Mouse (Mus musculus) C2C12 (cell line): Measurements from ENCODE around the gene Hipk4. TPM values are rescaled to one million over a fixed set of nuclear protein-coding genes. Genes with fewer than 3 reads are reported as not detected.

Experiments
- H3K27me3 ChIP-seq: one replicate; pipeline ENCODE4 v1.6.1; 2011; ENCODE audit not compliant: control insufficient read depth, insufficient read depth, insufficient read length
- H3K36me3 ChIP-seq: one replicate; pipeline ENCODE4 v1.6.1; 2011; ENCODE audit not compliant: control insufficient read depth, insufficient read depth
- H3K4me3 ChIP-seq: one replicate; pipeline ENCODE4 v1.5.1; 2011; ENCODE audit warnings: mild to moderate bottlenecking, control low read depth; ENCODE audit not compliant: poor library complexity, insufficient read depth, severe bottlenecking
- H3K79me2 ChIP-seq: one replicate; pipeline ENCODE4 v1.6.1; 2011; ENCODE audit not compliant: control insufficient read depth, insufficient read depth
- H3K79me3 ChIP-seq: one replicate; pipeline ENCODE4 v1.6.1; 2011; ENCODE audit warnings: low read depth, control low read depth
- H3ac ChIP-seq: one replicate; pipeline ENCODE3; 2011; ENCODE audit warnings: low read depth; ENCODE audit not compliant: control insufficient read depth, insufficient read length
- CEBPB ChIP-seq: IDR thresholded peaks from one replicate; pipeline ENCODE4 v1.6.1; 2011; ENCODE audit warnings: low read depth, mild to moderate bottlenecking, control low read depth, moderate library complexity
- CTCF ChIP-seq: IDR thresholded peaks from one replicate; pipeline ENCODE4 v1.5.1; 2011; ENCODE audit not compliant: control insufficient read depth, insufficient read depth, insufficient read length
- FOSL1 ChIP-seq: IDR thresholded peaks from one replicate; pipeline ENCODE4 v1.8.0; 2011; ENCODE audit warnings: mild to moderate bottlenecking, low read length; ENCODE audit not compliant: poor library complexity, insufficient read depth, severe bottlenecking
- MAX ChIP-seq: IDR thresholded peaks from one replicate; pipeline ENCODE4 v1.6.1; 2011; ENCODE audit warnings: mild to moderate bottlenecking, control low read depth
- MYOD1 ChIP-seq: IDR thresholded peaks from one replicate; pipeline ENCODE4 v1.6.1; 2011; ENCODE audit warnings: low read depth; ENCODE audit not compliant: control insufficient read depth, insufficient read length
- MYOG ChIP-seq: IDR thresholded peaks from one replicate; pipeline ENCODE4 v1.6.1; 2011; ENCODE audit not compliant: control insufficient read depth, insufficient read length; ENCODE audit errors: extremely low read depth
- USF1 ChIP-seq: IDR thresholded peaks from one replicate; pipeline ENCODE4 v1.6.1; 2011; ENCODE audit warnings: low read depth, mild to moderate bottlenecking, control low read depth, moderate library complexity
- polyA plus RNA-seq: library from polyadenylated mRNA; unstranded; fragments of >200 nt; fragmentation: generic; extraction: Trizol; gene quantifications from one replicate; pipeline ENCODE4 v1.2.1, GENCODE M21; 2012; ENCODE audit warnings: missing spikeins

Hipk4 gene
- polyA plus RNA-seq, 1 experiment: 0.70 TPM

GRCm38 (mm10) chr7:27531707-27532106 lies 8.6 kb downstream of the Hipk4 start:
- H3K27me3 ChIP-seq: no peaks in the 10 kb centered on the region
- H3ac ChIP-seq: no peak overlapping the region
- no peaks in the 10 kb centered on the region for H3K79me2 ChIP-seq
- TF ChIP-seq MYOD1: no peak
- TF ChIP-seq CTCF: no peak
- TF ChIP-seq USF1: no peak
- TF ChIP-seq CEBPB: no peak
- no peak for TF ChIP-seq MYOG
- TF ChIP-seq FOSL1: no peak
- TF ChIP-seq MAX: no peak
- no peaks in the 10 kb centered on the region for H3K36me3 ChIP-seq
- no peak overlapping the region for H3K4me3 ChIP-seq
- no peaks in the 10 kb centered on the region for H3K79me3 ChIP-seq

- Histone ChIP-seq H3K79me2 (no peaks in the 10 kb centered on the region), H3K4me3 (no peak overlapping the region), H3K36me3 (no peaks in the 10 kb centered on the region), H3ac (no peak overlapping the region), H3K79me3 (no peaks in the 10 kb centered on the region), H3K27me3 (no peaks in the 10 kb centered on the region)
- TF ChIP-seq USF1 (no peak), CTCF (no peak), MYOG (no peak), MAX (no peak), CEBPB (no peak), FOSL1 (no peak), MYOD1 (no peak)
Observed at GRCm38 (mm10) chr7:27532480-27533050, 9.5 kb downstream of the Hipk4 start.

GRCm38 (mm10) chr7:27535386-27535785 lies 12.3 kb downstream of the Hipk4 start:
- Histone ChIP-seq H3K27me3 (no peaks in the 10 kb centered on the region), H3K36me3 (no peaks in the 10 kb centered on the region), H3K79me2 (no peaks in the 10 kb centered on the region), H3K4me3 (no peak overlapping the region), H3K79me3 (no peaks in the 10 kb centered on the region), H3ac (no peak overlapping the region)
- TF ChIP-seq CEBPB: no peak

GRCm38 (mm10) chr7:27536618-27537017 lies 13.6 kb downstream of the Hipk4 start:
- Histone ChIP-seq H3ac (no peak overlapping the region), H3K36me3 (no peaks in the 10 kb centered on the region), H3K79me3 (no peaks in the 10 kb centered on the region), H3K79me2 (no peaks in the 10 kb centered on the region), H3K4me3 (no peak overlapping the region), H3K27me3 (no peaks in the 10 kb centered on the region)
- TF ChIP-seq USF1: no peak
- TF ChIP-seq MYOD1: no peak
- TF ChIP-seq MYOG: no peak
- no peak for TF ChIP-seq CEBPB
- TF ChIP-seq CTCF: no peak
- TF ChIP-seq FOSL1: no peak
- no peak for TF ChIP-seq MAX

GRCm38 (mm10) chr7:27537998-27538397 lies 14.9 kb downstream of the Hipk4 start:
- no peaks in the 10 kb centered on the region for H3K79me2 ChIP-seq
- H3ac ChIP-seq: no peak overlapping the region
- no peaks in the 10 kb centered on the region for H3K79me3 ChIP-seq
- no peaks in the 10 kb centered on the region for H3K36me3 ChIP-seq
- H3K4me3 ChIP-seq: no peak overlapping the region
- TF ChIP-seq MYOG (no peak), CEBPB (no peak), MYOD1 (no peak), CTCF (no peak), MAX (no peak), USF1 (no peak), FOSL1 (no peak)
- H3K27me3 ChIP-seq: no peaks in the 10 kb centered on the region

- Histone ChIP-seq H3K79me2 (no peaks in the 10 kb centered on the region), H3K79me3 (no peaks in the 10 kb centered on the region), H3K4me3 (no peak overlapping the region), H3ac (no peak overlapping the region), H3K36me3 (no peaks in the 10 kb centered on the region), H3K27me3 (no peaks in the 10 kb centered on the region)
- TF ChIP-seq MAX (no peak), USF1 (no peak), MYOG (no peak), CEBPB (no peak), CTCF (no peak), FOSL1 (no peak), MYOD1 (no peak)
Observed at GRCm38 (mm10) chr7:27538797-27539196, 15.7 kb downstream of the Hipk4 start.
